Mouse (Mus musculus) liver, postnatal 0 days (tissue): ENCODE measurements around the gene Sort1. TPM values are rescaled to one million over a fixed set of nuclear protein-coding genes. Genes with fewer than 3 reads are reported as not detected.

ENCODE experiments used
- ATAC-seq: fragments of 200-750 bp; cut with Nextera tagmentation; 2 replicates; pipeline ENCODE4 v1.8.0; 2017; ENCODE audit warnings: mild to moderate bottlenecking, moderate library complexity
- DNase-seq: peaks from one replicate; pipeline ENCODE4 v3.0.0-alpha.2; 2016
- H3K27ac ChIP-seq: fragments of 300-500 bp; sonication (generic); 2 replicates; pipeline ENCODE4 v1.5.1; 2014; ENCODE audit warnings: antibody characterized with exemption, moderate library complexity, mild to moderate bottlenecking, low read depth
- H3K27me3 ChIP-seq: fragments of 300-500 bp; sonication (generic); 2 replicates; pipeline ENCODE4 v1.6.1; 2014; ENCODE audit warnings: low read length, control low read depth, mixed read lengths; ENCODE audit not compliant: insufficient read depth
- H3K36me3 ChIP-seq: fragments of 300-500 bp; sonication (generic); replicated peaks from 2 replicates; pipeline ENCODE4 v1.6.1; 2014; ENCODE audit warnings: mild to moderate bottlenecking, control low read depth, low read length, moderate library complexity, mixed read lengths; ENCODE audit not compliant: insufficient read depth
- H3K4me1 ChIP-seq: fragments of 300-500 bp; sonication (generic); 2 replicates; pipeline ENCODE4 v1.6.1; 2014; ENCODE audit warnings: antibody characterized with exemption, mild to moderate bottlenecking, control low read depth; ENCODE audit not compliant: insufficient read depth
- H3K4me2 ChIP-seq: fragments of 300-500 bp; sonication (generic); 2 replicates; pipeline ENCODE4 v1.6.1; 2014; ENCODE audit warnings: low read depth, mild to moderate bottlenecking, low read length, moderate library complexity, mixed read lengths
- H3K4me3 ChIP-seq: fragments of 300-500 bp; sonication (generic); 2 replicates; pipeline ENCODE4 v1.5.1; 2014; ENCODE audit warnings: low read depth, low read length
- H3K9ac ChIP-seq: fragments of 300-500 bp; sonication (generic); replicated peaks from 2 replicates; pipeline ENCODE4 v1.6.1; 2014; ENCODE audit warnings: mild to moderate bottlenecking, moderate library complexity
- H3K9me3 ChIP-seq: fragments of 300-500 bp; sonication (generic); 2 replicates; pipeline ENCODE4 v1.6.1; 2016; ENCODE audit warnings: mild to moderate bottlenecking, control low read depth, low read length, mixed read lengths
- CTCF ChIP-seq: sonication (generic); IDR thresholded peaks from 2 replicates; pipeline ENCODE4 v1.5.1; 2016; ENCODE audit warnings: antibody characterized with exemption, low read depth
- EP300 ChIP-seq: IDR thresholded peaks from 2 replicates; pipeline ENCODE4 v1.6.1; 2016; ENCODE audit warnings: antibody characterized with exemption, low read depth, mild to moderate bottlenecking
- WGBS: fragments of 180-500 bp; shearing (Covaris S2); extraction: QIAGEN DNeasy Blood & Tissue Kit; methylation state at CpG from one replicate; pipeline ENCODE4 v1.1.7; 2014; ENCODE audit not compliant: insufficient replicate concordance; 5-methylcytosine and 5-hydroxymethylcytosine counted together
- polyA plus RNA-seq: library from polyadenylated mRNA; unstranded; fragments of >200 nt; fragmentation: Nextera tagmentation; extraction: Ambion mirVana; gene quantifications from 2 replicates; pipeline ENCODE4 v1.2.1, GENCODE M21; 2015

The Sort1 gene
- polyA plus RNA-seq, 1 experiment from 2014 or later: 3.7 TPM

DNA sequence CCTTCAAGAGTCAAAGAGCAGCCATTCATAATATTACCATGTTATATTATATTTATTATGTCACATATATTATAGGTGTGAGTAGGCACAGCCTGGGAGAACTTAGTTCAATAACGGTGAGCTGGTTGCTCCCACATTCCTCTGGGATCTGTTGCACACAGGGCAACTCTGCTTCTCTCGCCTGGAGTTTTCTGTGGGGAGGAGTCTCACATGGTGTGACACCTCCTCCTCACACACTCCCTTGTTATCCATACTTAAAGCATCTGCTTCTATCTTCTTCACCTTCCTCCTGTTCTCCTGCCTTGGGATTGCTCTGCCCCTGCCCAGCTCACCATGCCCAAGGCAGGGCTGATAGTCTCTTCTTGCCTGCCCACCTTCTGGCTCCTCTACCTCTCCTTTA lies 57.2 kb downstream of the Sort1 start:
- Histone ChIP-seq H3K9ac (no peak overlapping the region), H3K4me1 (no peaks in the 10 kb centered on the region), H3K9me3 (no peaks in the 10 kb centered on the region), H3K4me3 (no peak overlapping the region), H3K36me3 (peaks cover 36% of the 10 kb centered on the region), H3K27ac (no peak overlapping the region), H3K27me3 (no peaks in the 10 kb centered on the region), H3K4me2 (no peak overlapping the region)
- DNase-seq (no peak), ATAC-seq (no peak)
- 85% methylated on average over 2 of the region's 2 CpGs for WGBS
- TF ChIP-seq CTCF (no peak), EP300 (no peak)

DNA sequence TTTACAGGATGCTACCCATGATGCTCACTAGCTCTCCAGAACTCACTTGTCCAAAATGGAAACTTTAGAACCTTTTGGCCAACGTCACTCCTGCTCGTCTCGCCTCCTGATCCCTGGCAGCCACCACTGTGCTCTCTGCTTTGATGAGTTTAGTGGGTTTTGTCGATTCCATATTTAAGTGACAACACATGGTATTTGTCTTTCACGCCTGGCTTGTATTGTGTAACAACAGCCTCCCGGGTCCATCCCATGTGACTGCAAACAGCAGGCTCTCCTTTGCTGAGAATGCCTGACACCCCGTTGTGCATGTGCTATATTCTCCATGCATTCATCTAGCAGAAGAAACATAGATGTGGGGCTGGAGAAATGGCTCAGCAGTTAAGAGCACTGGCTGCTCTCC lies 58.3 kb downstream of the Sort1 start:
- no peak overlapping the region for H3K9ac ChIP-seq
- H3K27me3 ChIP-seq: no peaks in the 10 kb centered on the region
- TF ChIP-seq CTCF: no peak
- no peak for TF ChIP-seq EP300
- no peaks in the 10 kb centered on the region for H3K9me3 ChIP-seq
- no peak overlapping the region for H3K27ac ChIP-seq
- DNase-seq (no peak), ATAC-seq (peak; percentile 66; the same call in 1 of the 2 replicates)
- H3K4me1 ChIP-seq: no peaks in the 10 kb centered on the region
- H3K36me3 ChIP-seq: peaks cover 46% of the 10 kb centered on the region
- no peak overlapping the region for H3K4me2 ChIP-seq
- no peak overlapping the region for H3K4me3 ChIP-seq
- WGBS: 57% methylated on average over 7 of the region's 7 CpGs

DNA sequence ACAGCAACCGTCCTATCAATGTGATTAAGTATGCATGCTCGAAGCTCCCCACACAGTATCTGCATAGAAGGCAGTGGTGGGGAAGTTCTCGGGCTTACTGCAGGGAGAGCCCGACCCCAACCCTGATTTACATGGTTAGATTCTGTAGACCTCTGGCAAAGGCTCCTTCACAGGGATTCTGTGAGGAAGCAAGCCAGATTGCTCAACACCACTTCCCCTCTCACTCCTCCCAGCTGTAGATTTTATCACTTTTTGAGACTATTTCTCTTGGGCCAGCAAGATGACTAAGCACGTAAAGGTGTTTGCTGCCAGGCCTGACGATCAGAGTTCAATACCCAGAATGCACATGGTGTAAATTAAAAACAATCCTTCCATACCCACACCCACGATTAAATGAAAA lies 62.0 kb downstream of the Sort1 start:
- no peaks in the 10 kb centered on the region for H3K4me1 ChIP-seq
- no peak overlapping the region for H3K27ac ChIP-seq
- H3K27me3 ChIP-seq: no peaks in the 10 kb centered on the region
- no peak for TF ChIP-seq CTCF
- no peak for TF ChIP-seq EP300
- no peaks in the 10 kb centered on the region for H3K9me3 ChIP-seq
- DNase-seq (no peak), ATAC-seq (no peak)
- WGBS: 47% methylated on average over 7 of the region's 7 CpGs
- no peak overlapping the region for H3K4me2 ChIP-seq
- no peak overlapping the region for H3K4me3 ChIP-seq
- peaks cover 39% of the 10 kb centered on the region for H3K36me3 ChIP-seq
- H3K9ac ChIP-seq: no peak overlapping the region

DNA sequence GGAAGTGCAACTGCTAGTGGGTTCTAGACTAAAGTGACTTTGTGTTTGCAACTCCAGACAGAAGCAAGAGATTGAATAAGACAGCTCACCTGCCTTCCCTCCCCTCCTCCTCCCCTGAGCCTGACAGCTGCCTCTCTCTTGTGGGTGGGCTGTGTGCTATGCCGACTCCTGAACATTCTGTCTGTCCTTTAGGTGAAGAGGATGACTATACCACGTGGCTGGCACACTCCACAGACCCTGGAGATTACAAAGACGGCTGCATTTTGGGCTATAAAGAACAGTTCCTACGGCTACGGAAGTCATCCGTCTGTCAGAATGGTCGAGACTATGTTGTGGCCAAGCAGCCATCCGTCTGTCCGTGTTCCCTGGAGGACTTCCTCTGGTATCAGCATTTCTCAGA lies 64.5 kb downstream of the Sort1 start:
- DNase-seq (no peak), ATAC-seq (no peak)
- no peaks in the 10 kb centered on the region for H3K27me3 ChIP-seq
- H3K4me1 ChIP-seq: no peaks in the 10 kb centered on the region
- TF ChIP-seq EP300: no peak
- TF ChIP-seq CTCF: no peak
- H3K9me3 ChIP-seq: no peaks in the 10 kb centered on the region
- H3K4me3 ChIP-seq: no peak overlapping the region
- H3K36me3 ChIP-seq: peaks cover 41% of the 10 kb centered on the region
- no peak overlapping the region for H3K27ac ChIP-seq
- H3K9ac ChIP-seq: no peak overlapping the region
- H3K4me2 ChIP-seq: no peak overlapping the region
- WGBS: 68% methylated on average over 9 of the region's 9 CpGs

DNA sequence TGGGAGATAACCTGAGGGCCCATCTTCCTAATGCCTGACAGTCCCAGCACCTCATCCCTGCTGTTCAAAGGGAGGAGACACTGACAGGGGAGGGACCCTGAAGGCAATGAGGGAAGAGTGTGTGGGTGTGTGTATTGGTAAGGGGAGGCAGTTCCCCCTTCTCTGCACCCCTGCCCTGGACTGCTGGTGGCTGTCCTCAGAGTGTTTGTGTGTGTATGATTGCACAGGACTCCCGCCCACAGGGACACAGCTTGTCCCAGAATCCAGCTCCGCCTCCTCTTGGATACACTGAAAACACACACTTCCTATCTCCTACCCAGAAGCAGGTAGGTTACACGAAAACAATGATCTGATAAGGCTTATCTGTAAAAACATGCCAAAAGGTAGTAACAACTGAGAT lies 71.4 kb downstream of the Sort1 start:
- Histone ChIP-seq H3K4me2 (no peak overlapping the region), H3K4me1 (no peaks in the 10 kb centered on the region), H3K9me3 (no peaks in the 10 kb centered on the region), H3K36me3 (peaks cover 34% of the 10 kb centered on the region), H3K9ac (no peak overlapping the region), H3K27me3 (no peaks in the 10 kb centered on the region), H3K27ac (peak overlapping the region; percentile 60), H3K4me3 (no peak overlapping the region)
- 59% methylated on average over 3 of the region's 3 CpGs for WGBS
- ATAC-seq: peak; percentile 90
- DNase-seq: peak; percentile 39
- TF ChIP-seq EP300 (no peak), CTCF (no peak)

DNA sequence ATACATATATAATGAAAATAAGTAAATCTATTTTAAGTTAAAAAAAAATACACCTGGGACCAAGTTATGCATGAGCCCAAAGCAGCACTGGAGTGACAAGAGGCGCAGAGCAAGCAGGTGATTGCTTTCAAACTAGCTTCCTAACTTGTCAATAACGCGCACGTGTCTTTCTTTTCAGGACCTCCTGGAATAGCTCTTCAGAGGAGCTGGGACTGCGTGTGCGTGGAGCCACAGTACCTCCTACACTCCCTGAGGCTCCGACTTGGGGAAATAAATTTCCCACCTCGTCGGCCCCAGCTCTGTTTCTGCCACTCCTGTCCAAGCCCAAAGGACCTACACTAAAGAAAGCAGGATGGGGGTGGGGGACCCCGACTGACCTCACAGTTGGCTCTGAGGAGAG lies 73.2 kb downstream of the Sort1 start:
- WGBS: 83% methylated on average over 10 of the region's 10 CpGs
- no peak for DNase-seq
- no peak overlapping the region for H3K4me2 ChIP-seq
- no peak for ATAC-seq
- peaks cover 29% of the 10 kb centered on the region for H3K36me3 ChIP-seq
- no peaks in the 10 kb centered on the region for H3K9me3 ChIP-seq
- H3K27me3 ChIP-seq: no peaks in the 10 kb centered on the region
- no peak overlapping the region for H3K4me3 ChIP-seq
- TF ChIP-seq EP300 (no peak), CTCF (no peak)
- H3K27ac ChIP-seq: no peak overlapping the region
- no peak overlapping the region for H3K9ac ChIP-seq
- peaks cover 5% of the 10 kb centered on the region; the same call in 1 of the 2 replicates for H3K4me1 ChIP-seq

DNA sequence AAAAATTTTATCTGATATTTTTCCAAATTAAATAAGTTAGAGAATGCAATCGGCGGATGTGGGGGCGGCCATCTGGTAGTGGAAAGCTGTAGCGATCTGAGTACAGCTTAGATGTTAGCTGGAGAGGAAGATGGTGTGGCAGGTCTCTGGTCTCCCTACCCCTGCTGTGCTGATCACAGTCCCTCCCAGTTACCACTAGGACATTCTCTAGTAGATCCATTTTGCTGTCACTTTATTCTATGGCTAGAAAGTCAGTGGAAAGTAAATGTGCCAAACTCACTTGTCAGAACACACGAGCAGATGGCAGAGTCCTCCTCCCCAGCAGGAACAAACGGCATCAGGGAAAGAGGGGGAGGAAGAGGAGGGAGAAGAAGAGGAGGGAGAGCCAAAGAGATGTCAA lies 74.6 kb downstream of the Sort1 start:
- DNase-seq (no peak), ATAC-seq (no peak)
- Histone ChIP-seq H3K27me3 (no peaks in the 10 kb centered on the region), H3K9ac (no peak overlapping the region), H3K4me1 (peaks cover 5% of the 10 kb centered on the region; the same call in 1 of the 2 replicates), H3K27ac (peak overlapping the region; percentile 73), H3K36me3 (peaks cover 21% of the 10 kb centered on the region), H3K9me3 (no peaks in the 10 kb centered on the region), H3K4me2 (no peak overlapping the region), H3K4me3 (no peak overlapping the region)
- TF ChIP-seq EP300 (no peak), CTCF (no peak)
- WGBS: 77% methylated on average over 6 of the region's 6 CpGs
